11 mouse cellular contexts compared by ENCODE assay signal in genomic region chr1:25034161-25034560, GRCm38 (mm10).
DNase-seq lines count a peak whose midpoint lies in the region; ATAC-seq and TF ChIP-seq lines count a peak whose summit lies in the region.
"Had no signal": no experiment of that assay in that cellular context is flagged by ENCODE, and none has a peak within 500 bp of the region (broad histone marks: within the 10 kb centered on the region; RNA-seq: fewer than 3 reads in every experiment).

No protein-coding gene starts in this region.

- intact Hi-C loops in left cerebral cortex, postnatal 4 days (cut with DNase I): no loop called here

- ATAC-seq in hindbrain, postnatal 0 days: peak; percentile 58; the same call in 1 of the 2 replicates
- ATAC-seq: activated CD4-positive, CD25-positive, alpha-beta regulatory T cell, adult 4 months had no signal

- no peak for TF ChIP-seq CTCF in hindbrain, postnatal 0 days (IDR thresholded peaks at IDR 0.05; ENCODE audit: low read depth)

- H3K9ac ChIP-seq in hindbrain, postnatal 0 days (replicated peaks; ENCODE audit: low read length): no peak overlapping the region

- no peaks in the 10 kb centered on the region for H3K9me3 ChIP-seq in hindbrain, postnatal 0 days (ENCODE audit: low read length)

- no peaks in the 10 kb centered on the region for H3K27me3 ChIP-seq in hindbrain, postnatal 0 days (ENCODE audit: insufficient read depth, low read length)

- no peaks in the 10 kb centered on the region for H3K4me1 ChIP-seq in hindbrain, postnatal 0 days (ENCODE audit: insufficient read depth, low read length)

- H3K27ac ChIP-seq in hindbrain, postnatal 0 days: no peak overlapping the region

- 36% methylated on average over 10 of the region's 10 CpGs for WGBS in hindbrain, postnatal 0 days

- DNase-seq in left cerebral cortex, postnatal 4 days: peak; percentile 37
- DNase-seq in left cerebral cortex, adult 11 months (ENCODE audit: low spot score): no peak
- peak; percentile 25 to 41 for DNase-seq in cerebellum, postnatal 36 days
- peak; percentile 35 for DNase-seq in hindbrain, postnatal 0 days (ENCODE audit: low spot score)
- DNase-seq in retina, embryonic 14.5 days (ENCODE audit: low spot score): peak; percentile 35
- DNase-seq in kidney, adult 8-10 months: no peak
- DNase-seq in lung, postnatal 4 days: no peak
- DNase-seq in kidney, postnatal 36 days: no peak
- DNase-seq: lung, postnatal 14 days had no signal

- H3K4me3 ChIP-seq in hindbrain, postnatal 0 days (ENCODE audit: low read length): no peak overlapping the region; the same call in 1 of the 2 replicates

- H3K36me3 ChIP-seq in hindbrain, postnatal 0 days (ENCODE audit: insufficient read depth, low read length): no peaks in the 10 kb centered on the region

- peak overlapping the region; percentile 38 for H3K4me2 ChIP-seq in hindbrain, postnatal 0 days (ENCODE audit: low read depth, low read length)
- H3K4me2 ChIP-seq: liver, embryonic 11.5 days had no signal

Comparison
In these comparisons a context has a peak if more than half of its experiments do, and no peak if none do; other contexts are left out.
1. DNase-seq: peak in left cerebral cortex, postnatal 4 days (single experiment), cerebellum, postnatal 36 days (2 of 2), hindbrain, postnatal 0 days (single experiment) and retina, embryonic 14.5 days (single experiment); none in left cerebral cortex, adult 11 months (single experiment), kidney, adult 8-10 months (0 of 2), lung, postnatal 4 days (0 of 2) and kidney, postnatal 36 days (0 of 2).